Mouse (Mus musculus) heart, adult 2 months (tissue): ENCODE results near the gene Eif6. TPM values are rescaled to one million over a fixed set of nuclear protein-coding genes. Genes with fewer than 3 reads are reported as not detected.

Experiments
- DNase-seq, 2 experiments: peaks; one replicate each; pipeline ENCODE4 v3.0.0; 2021
- H3K27ac ChIP-seq: fragments of 200-600 bp; 2 replicates; pipeline ENCODE4 v1.8.1; 2022
- H3K27me3 ChIP-seq: fragments of 200-500 bp; 2 replicates; pipeline ENCODE4 v1.6.1; 2012; ENCODE audit warnings: mild to moderate bottlenecking, low read length, inconsistent platforms, mixed read lengths; ENCODE audit not compliant: control insufficient read depth, insufficient read depth
- H3K36me3 ChIP-seq: fragments of 200-500 bp; 2 replicates; pipeline ENCODE4 v1.6.1; 2012; ENCODE audit warnings: low read length, inconsistent platforms; ENCODE audit not compliant: control insufficient read depth, insufficient read depth
- H3K4me1 ChIP-seq: fragments of 200-500 bp; 2 replicates; pipeline ENCODE4 v1.6.1; 2011; ENCODE audit warnings: low read length; ENCODE audit not compliant: control insufficient read depth, insufficient read depth
- H3K4me3 ChIP-seq: fragments of 200-600 bp; 2 replicates; pipeline ENCODE4 v1.8.1; 2022
- H3K79me2 ChIP-seq: fragments of 200-500 bp; replicated peaks from 2 replicates; pipeline ENCODE4 v1.6.1; 2012; ENCODE audit warnings: mild to moderate bottlenecking, inconsistent platforms, low read length, moderate library complexity, mixed read lengths; ENCODE audit not compliant: control insufficient read depth, insufficient read depth
- H3K9ac ChIP-seq: fragments of 200-500 bp; 2 replicates; pipeline ENCODE4 v1.6.1; 2012; ENCODE audit warnings: low read depth, mild to moderate bottlenecking, control low read depth, inconsistent platforms, low read length, mixed read lengths
- CTCF ChIP-seq: fragments of 200-600 bp; IDR thresholded peaks from 2 replicates; pipeline ENCODE4 v1.8.1; 2022; ENCODE audit warnings: antibody characterized with exemption, mild to moderate bottlenecking, moderate library complexity
- EP300 ChIP-seq: fragments of 200-500 bp; IDR thresholded peaks from 2 replicates; pipeline ENCODE4 v1.6.1; 2011; ENCODE audit warnings: low read depth, low read length, control low read depth; ENCODE audit not compliant: insufficient read depth
- POLR2A ChIP-seq: fragments of 200-500 bp; IDR thresholded peaks from 2 replicates; pipeline ENCODE4 v1.6.1; 2011; ENCODE audit warnings: mild to moderate bottlenecking, low read depth, low read length, control low read depth; ENCODE audit not compliant: insufficient read depth
- WGBS: fragments of 180-500 bp; shearing (Covaris S2); methylation state at CpG from one replicate; pipeline ENCODE4 v1.1.7; 2018; 5-methylcytosine and 5-hydroxymethylcytosine counted together
- intact Hi-C: fragments of 180-260 bp; cut with DNase I; formaldehyde crosslinking; loops from one replicate; pipeline ENCODE4 v1.15.1; 2025
- polyA plus RNA-seq: library from polyadenylated mRNA; depleted of rRNA; stranded (reverse); fragments of >200 nt; gene quantifications from 2 replicates; pipeline ENCODE4 v1.2.3, GENCODE M21; 2012
- total RNA-seq, 2 experiments: library from RNA; stranded (reverse); gene quantifications; 2 replicates each; pipeline ENCODE4 v1.2.3; 2021

The Eif6 gene
- total and polyA plus RNA-seq, 3 experiments = 40.1 to 52.3 (median 51.2) TPM

- Histone ChIP-seq H3K27me3 (no peaks in the 10 kb centered on the region), H3K9ac (no peak overlapping the region), H3K4me1 (peaks cover 6% of the 10 kb centered on the region; the same call in 1 of the 2 replicates), H3K79me2 (no peaks in the 10 kb centered on the region), H3K27ac (no peak overlapping the region; the same call in 1 of the 2 replicates), H3K36me3 (no peaks in the 10 kb centered on the region), H3K4me3 (no peak overlapping the region)
- 72% methylated on average over 6 of the region's 6 CpGs for WGBS
- DNase-seq = no peak
- intact Hi-C loops = no loop called here
- TF ChIP-seq POLR2A (no peak), EP300 (no peak), CTCF (no peak)
These were observed 20.8 kb downstream of the Eif6 start for GRCm38 (mm10) chr2:155805925-155806255.

GRCm38 (mm10) chr2:155805231-155805924 is 21.3 kb downstream of the Eif6 start:
- WGBS = 18% methylated on average over 6 of the region's 6 CpGs
- H3K36me3 ChIP-seq = no peaks in the 10 kb centered on the region
- no peaks in the 10 kb centered on the region for H3K79me2 ChIP-seq
- H3K27me3 ChIP-seq = no peaks in the 10 kb centered on the region
- intact Hi-C loops = no loop called here
- no peak overlapping the region; the same call in 1 of the 2 replicates for H3K27ac ChIP-seq
- peaks cover 6% of the 10 kb centered on the region; the same call in 1 of the 2 replicates for H3K4me1 ChIP-seq
- no peak overlapping the region for H3K9ac ChIP-seq
- no peak overlapping the region for H3K4me3 ChIP-seq
- DNase-seq = peak; percentile 47 to 67
- TF ChIP-seq POLR2A (no peak), CTCF (no peak), EP300 (no peak)

GRCm38 (mm10) chr2:155804053-155804452 is 22.7 kb downstream of the Eif6 start:
- H3K4me3 ChIP-seq = no peak overlapping the region
- H3K27me3 ChIP-seq = no peaks in the 10 kb centered on the region
- WGBS = 56% methylated on average over 5 of the region's 5 CpGs
- peaks cover 6% of the 10 kb centered on the region; the same call in 1 of the 2 replicates for H3K4me1 ChIP-seq
- no peak for DNase-seq
- no peak overlapping the region for H3K27ac ChIP-seq
- intact Hi-C loops = no loop called here
- H3K36me3 ChIP-seq = no peaks in the 10 kb centered on the region
- TF ChIP-seq CTCF = no peak
- no peaks in the 10 kb centered on the region for H3K79me2 ChIP-seq
- H3K9ac ChIP-seq = no peak overlapping the region

GRCm38 (mm10) chr2:155802761-155803160 is 24.0 kb downstream of the Eif6 start:
- H3K9ac ChIP-seq = no peak overlapping the region
- WGBS = 59% methylated on average over 3 of the region's 3 CpGs

GRCm38 (mm10) chr2:155798613-155799012 is 28.1 kb downstream of the Eif6 start:
- Histone ChIP-seq H3K79me2 (no peaks in the 10 kb centered on the region), H3K4me1 (no peaks in the 10 kb centered on the region), H3K9ac (no peak overlapping the region), H3K36me3 (no peaks in the 10 kb centered on the region), H3K4me3 (no peak overlapping the region), H3K27me3 (peaks cover 2% of the 10 kb centered on the region; the same call in 1 of the 2 replicates), H3K27ac (no peak overlapping the region)
- TF ChIP-seq CTCF = no peak
- no peak for TF ChIP-seq POLR2A
- no peak for TF ChIP-seq EP300
- DNase-seq = no peak
- intact Hi-C loops = no loop called here
- WGBS = 49% methylated on average over 3 of the region's 3 CpGs

More at GRCm38 (mm10) chr2:155802761-155803160, 24.0 kb downstream of the Eif6 start:
- no peaks in the 10 kb centered on the region for H3K27me3 ChIP-seq
- H3K36me3 ChIP-seq = no peaks in the 10 kb centered on the region
- peaks cover 6% of the 10 kb centered on the region; the same call in 1 of the 2 replicates for H3K4me1 ChIP-seq
- H3K27ac ChIP-seq = no peak overlapping the region
- H3K4me3 ChIP-seq = no peak overlapping the region
- no peak for DNase-seq
- intact Hi-C loops = no loop called here
- TF ChIP-seq POLR2A (no peak), CTCF (peak; percentile 46)
- H3K79me2 ChIP-seq = no peaks in the 10 kb centered on the region

GRCm38 (mm10) chr2:155794674-155795445 is 31.9 kb downstream of the Eif6 start:
- DNase-seq = no peak
- no peaks in the 10 kb centered on the region for H3K4me1 ChIP-seq
- H3K4me3 ChIP-seq = no peak overlapping the region
- intact Hi-C loops = no loop called here
- H3K36me3 ChIP-seq = no peaks in the 10 kb centered on the region
- 84% methylated on average over 12 of the region's 12 CpGs for WGBS
- TF ChIP-seq EP300 (no peak), CTCF (no peak), POLR2A (no peak)
- H3K79me2 ChIP-seq = no peaks in the 10 kb centered on the region
- no peak overlapping the region for H3K9ac ChIP-seq
- H3K27ac ChIP-seq = no peak overlapping the region
- peaks cover 2% of the 10 kb centered on the region; the same call in 1 of the 2 replicates for H3K27me3 ChIP-seq
